Mouse (Mus musculus) ovary, adult 18-20 months (tissue): ENCODE results near the gene Nrd1.

Experiments used
- DNase-seq: peaks from one replicate; pipeline ENCODE4 v3.0.0; 2022; ENCODE audit warnings: low spot score, mixed read lengths

Gene Nrd1

DNA sequence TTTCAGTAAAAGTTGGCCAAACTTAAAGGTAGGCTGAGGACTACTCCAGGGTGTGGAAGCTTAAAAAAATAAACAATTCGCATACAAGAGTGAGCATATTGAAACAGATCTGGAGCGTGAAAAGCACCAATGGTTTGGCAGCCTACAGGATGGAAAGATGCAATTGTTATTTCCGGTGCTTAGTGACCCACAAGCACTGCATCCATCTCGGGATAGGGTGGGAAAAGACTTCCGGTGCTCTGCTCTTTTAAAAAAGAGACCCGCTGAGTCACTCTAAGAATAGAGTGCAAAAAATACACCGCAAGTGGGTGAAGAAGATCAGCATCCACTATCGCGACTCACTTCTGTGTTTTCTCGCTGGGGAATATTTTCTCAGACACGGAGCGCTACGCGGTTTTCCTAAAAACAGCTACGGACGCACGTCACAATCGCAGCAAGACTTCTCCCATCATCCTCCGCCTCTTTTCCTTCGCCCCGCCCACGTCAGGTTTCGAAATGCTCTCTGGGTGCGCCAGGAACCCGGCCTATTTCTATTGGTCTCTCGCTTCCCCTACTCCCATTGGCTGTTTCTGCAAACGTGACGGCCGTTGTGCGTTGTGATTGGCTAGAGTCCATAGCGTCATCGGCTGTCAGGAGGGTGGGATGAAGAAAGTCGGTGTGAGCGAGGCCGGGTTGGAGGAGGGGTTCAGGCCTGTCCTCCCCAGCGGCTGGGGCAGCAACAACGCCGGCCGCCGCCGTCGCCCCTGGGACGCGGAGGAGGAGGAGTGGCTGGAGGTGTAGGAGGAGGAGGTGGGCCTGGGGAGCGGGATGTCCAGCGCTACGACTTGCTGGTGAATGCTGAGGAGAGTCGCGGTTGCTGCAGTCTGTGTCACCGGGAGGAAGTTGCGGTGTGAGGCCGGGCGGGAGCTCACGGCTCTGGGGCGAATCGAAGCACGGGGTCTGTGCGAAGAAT is at the start of gene Nrd1:
Gene Nrd1, plus strand, starts transcription at position 657 of the 952 bp plus-strand sequence.
- DNase-seq, result peak; percentile 99

GRCm38 (mm10) chr4:108951663-108952062 is 48.8 kb upstream of the Nrd1 start:
- no peak for DNase-seq

DNA sequence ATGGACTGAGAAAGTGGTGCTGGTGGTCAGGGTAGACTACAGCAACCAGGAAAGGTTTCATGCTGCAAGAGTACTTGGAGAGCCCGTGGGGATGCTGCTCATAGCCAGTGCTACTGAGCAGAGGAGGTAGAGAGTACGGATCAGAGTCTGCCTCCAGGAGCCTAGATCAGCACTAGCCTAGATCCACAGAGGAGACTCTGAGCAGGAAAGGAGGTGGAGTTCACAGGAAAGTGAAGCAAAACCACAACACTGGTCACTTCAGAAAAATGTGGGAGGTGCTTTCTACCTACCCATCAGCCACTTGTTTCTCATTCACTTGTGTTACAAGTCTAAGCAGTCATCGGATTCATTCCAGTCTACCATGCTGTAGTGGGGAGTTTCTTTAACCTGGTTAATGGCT is 40.8 kb upstream of the Nrd1 start:
- DNase-seq, result no peak

- DNase-seq, result no peak
Measured at GRCm38 (mm10) chr4:108960619-108961460, 39.6 kb upstream of the Nrd1 start.

- DNase-seq, result no peak
Measured at GRCm38 (mm10) chr4:108963017-108963416, 37.4 kb upstream of the Nrd1 start.

- peak; percentile 8 for DNase-seq
Measured at GRCm38 (mm10) chr4:108969517-108969916, 30.9 kb upstream of the Nrd1 start.

DNA sequence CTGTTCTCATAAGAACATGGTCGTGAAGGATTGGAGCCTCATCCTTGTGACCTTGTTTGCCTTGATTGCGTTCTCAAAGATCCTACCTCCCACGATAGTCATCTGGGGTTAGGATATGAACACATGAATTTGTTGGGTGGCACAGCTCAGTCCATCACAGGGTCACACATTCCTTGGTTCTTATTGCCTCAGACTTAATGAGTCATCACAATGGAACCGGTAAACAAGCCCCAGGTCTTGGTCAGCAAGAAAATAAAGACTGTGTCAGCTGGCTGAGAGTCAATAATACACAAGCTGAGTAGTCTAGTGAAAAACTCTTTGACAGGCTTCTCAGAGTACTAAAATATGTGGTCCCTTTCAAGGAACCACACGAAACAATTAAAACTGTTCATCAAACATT is 29.4 kb upstream of the Nrd1 start:
- DNase-seq, result no peak

DNA sequence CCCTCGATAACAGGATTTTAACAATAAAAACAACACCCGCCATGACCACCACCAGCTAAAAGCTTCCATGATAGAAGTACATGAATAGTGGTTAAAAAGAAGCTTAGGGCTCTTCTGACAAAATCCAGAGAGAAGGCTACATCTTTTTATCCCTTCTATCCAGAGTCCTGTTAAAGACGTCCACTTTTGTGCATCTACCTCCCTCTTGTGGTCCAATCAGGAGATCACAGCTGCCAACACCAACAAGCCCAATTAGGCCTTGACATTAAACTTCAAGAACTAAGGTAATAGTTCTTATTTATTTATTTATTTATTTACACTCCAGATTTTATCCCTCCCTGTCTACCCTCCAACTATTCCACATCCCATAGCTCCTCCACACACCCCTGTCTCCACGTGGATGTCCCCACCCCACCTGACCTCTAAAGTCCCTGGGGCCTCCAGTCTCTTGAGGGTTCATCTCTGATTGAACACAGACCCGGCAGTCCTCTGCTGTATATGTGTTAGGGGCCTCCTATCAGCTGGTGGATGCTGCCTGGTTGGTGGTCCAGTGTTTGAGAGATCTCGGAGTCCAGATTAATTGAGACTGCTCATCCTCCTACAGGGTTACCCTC is 23.9 kb upstream of the Nrd1 start:
- DNase-seq, result peak; percentile 13

DNA sequence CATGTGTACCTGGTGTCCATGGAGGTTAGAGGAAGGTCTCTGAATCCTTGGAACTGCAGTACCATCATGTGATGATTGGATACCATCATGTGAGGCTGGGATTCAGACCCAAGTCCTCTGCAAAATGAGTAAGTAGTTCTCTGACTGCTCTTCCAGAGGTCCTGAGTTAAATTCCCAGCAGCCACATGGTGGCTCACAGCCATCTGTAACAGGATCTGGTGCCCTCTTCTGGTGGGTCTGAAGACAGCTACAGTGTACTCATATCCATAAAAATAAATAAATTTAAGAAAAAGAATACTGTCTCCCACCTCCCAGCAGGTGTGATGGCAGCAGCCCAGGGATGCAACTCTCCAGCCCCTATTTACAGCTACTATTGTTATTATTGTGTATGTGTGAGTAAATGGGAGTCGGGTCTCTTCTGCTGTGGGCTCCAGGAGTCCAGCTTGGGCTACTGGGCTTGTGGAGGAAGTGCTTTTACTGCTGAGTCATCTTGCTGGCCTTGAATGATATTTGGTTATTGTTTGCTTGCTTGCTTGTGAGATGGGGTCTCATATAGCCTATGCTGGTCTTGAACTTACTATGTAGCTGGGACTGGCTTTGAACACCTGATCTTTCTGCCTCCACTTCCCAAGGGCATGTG is 13.5 kb upstream of the Nrd1 start:
- DNase-seq, result no peak

DNA sequence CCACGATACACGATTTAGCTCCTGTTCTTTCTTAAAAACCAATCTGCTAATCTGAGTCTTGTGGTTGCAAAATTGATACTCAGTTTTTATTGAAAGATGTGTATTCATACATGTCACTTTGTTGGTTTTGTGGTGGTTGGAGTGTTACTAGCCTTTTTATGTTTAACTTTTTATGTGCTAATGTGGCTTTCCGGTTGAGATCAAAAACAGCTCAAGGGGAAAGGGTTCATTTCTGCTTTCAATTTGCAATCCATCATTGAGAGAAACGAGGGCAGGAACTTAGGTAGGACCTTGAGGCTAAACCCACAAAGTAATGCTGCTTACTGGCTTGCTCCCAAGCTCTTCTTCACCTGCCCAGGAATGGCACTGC is 13.0 kb upstream of the Nrd1 start:
- no peak for DNase-seq

GRCm38 (mm10) chr4:108989430-108989829 is 11.0 kb upstream of the Nrd1 start:
- DNase-seq, result no peak

DNA sequence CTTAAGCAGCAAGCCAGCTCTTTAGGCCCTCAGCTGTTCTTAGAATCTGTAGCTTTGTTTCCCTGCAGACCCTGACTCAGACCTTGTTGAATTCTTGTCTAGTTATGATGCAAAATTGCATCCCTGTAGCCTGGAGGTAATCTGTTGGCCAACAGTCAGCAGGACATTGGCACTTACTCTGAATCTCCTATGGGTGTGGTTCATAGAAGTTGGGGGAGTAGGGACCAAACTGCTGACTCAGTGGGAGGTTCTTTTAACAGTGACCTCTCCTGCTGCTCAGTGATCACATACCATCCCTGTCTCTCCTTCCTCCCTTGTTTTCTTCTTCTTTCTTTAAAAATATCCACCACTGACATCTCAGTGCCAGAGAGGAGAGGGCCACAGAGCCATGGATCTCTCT is 10.4 kb upstream of the Nrd1 start:
- DNase-seq, result no peak

DNA sequence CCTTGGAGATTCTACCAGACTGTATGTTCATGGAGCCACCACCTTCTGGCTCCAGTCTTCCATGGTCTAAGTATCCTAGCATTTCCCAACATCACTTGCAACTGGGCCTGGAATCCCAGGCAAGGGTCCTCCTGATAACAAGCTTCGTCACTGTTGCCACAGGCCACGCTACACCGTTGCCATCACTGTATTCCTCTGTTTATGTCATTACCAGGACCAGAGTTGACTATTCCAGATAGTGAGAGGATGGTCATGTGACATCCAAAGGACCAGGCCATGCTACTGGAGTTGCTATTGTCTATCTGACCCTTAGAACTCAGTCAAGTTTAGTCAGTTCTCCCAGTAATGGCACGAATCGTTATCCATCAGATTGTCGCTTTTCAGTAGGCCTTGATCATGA is 9.9 kb upstream of the Nrd1 start:
- DNase-seq, result no peak

DNA sequence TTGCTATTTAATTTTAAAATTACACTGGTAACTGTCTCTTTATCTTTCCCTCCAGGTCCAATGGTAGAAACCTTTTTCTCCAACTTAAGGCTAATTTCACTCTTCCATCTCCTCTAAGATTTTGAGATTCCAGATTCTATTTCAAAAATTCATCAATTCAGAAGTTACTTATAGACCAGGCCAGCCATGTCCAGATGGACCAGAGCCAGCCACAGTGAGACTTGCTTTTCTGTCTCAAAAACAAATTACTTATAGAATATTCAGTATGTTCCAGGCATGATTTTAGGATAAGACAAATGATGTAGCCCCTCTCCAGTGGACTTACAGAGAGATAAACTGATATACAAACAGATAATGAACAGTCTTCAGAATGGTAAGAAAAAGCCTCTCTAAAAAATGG is 8.6 kb upstream of the Nrd1 start:
- DNase-seq, result no peak

DNA sequence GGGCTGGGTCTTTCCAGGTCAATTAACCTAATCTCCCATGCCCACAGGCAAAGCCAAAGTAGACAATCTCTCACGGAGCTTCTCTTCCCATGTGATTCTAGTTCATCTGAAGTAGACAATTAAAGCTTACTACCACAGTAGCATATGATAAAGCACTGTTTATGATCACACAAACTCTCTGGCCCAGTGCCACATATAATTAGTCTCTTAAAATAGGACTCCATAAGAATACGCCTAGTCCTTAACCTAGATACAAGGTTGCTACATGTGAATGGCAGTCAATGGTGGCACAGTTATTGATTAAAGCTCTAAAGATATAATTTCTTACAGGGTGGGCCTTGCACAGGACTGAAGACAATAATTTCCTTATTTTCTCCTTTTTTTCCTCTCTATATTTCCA is 7.5 kb upstream of the Nrd1 start:
- DNase-seq, result no peak

- peak; percentile 8 for DNase-seq
Measured at GRCm38 (mm10) chr4:109000961-109001360, 506 bp downstream of the Nrd1 start.

- DNase-seq, result no peak
Measured at GRCm38 (mm10) chr4:109008046-109008445, 7.6 kb downstream of the Nrd1 start.

GRCm38 (mm10) chr4:109014091-109014490 is 13.6 kb downstream of the Nrd1 start:
- DNase-seq, result no peak

GRCm38 (mm10) chr4:109017441-109017840 is 17.0 kb downstream of the Nrd1 start:
- DNase-seq, result no peak

DNA sequence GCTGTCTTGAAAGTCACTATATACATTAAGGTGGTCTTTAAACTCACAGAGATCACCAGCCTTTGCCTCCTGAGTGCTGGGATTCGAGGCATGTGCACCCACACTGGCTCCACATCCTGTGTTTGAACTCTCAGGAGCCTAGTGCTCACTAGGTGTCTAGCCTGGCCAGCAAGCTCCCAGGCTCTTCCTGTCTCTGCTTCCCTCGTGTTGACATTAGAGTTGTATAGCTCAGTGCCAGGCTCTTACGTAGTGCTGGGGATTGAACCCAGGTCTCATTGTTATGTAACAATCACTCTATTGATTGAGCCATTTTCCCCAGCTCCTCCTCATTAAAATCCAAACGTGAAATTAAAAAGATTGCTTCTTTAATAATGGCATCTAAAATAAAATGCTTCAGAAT is 18.8 kb downstream of the Nrd1 start:
- no peak for DNase-seq

- no peak for DNase-seq
Measured at GRCm38 (mm10) chr4:109021976-109022375, 21.5 kb downstream of the Nrd1 start.

GRCm38 (mm10) chr4:109025061-109025460 is 24.6 kb downstream of the Nrd1 start:
- DNase-seq, result no peak
